Mouse (Mus musculus) MEL (cell line): Measurements from ENCODE around the gene Gtf2ird1.

Source experiments
- CTCF ChIP-seq, 3 experiments: IDR thresholded peaks in 2 of 3; conservative IDR thresholded peaks in 1 of 3; 2 replicates each; pipeline ENCODE4 v1.5.1; 2011 to 2012; ENCODE audit warnings: low read length in 3 of 3, low read depth in 2 of 3, mild to moderate bottlenecking in 2 of 3, improper control_type of control experiment in 1 of 3, inconsistent platforms in 1 of 3, mixed read lengths in 1 of 3, moderate library complexity in 1 of 3; ENCODE audit not compliant: control insufficient read depth in 1 of 3, insufficient read depth in 1 of 3, poor library complexity in 1 of 3, severe bottlenecking in 1 of 3
- GABPA ChIP-seq: IDR thresholded peaks from 2 replicates; pipeline ENCODE4 v1.6.1; 2012; ENCODE audit warnings: low read depth, mild to moderate bottlenecking, inconsistent platforms, low read length, improper control_type of control experiment, moderate library complexity
- HCFC1 ChIP-seq: IDR thresholded peaks from 2 replicates; pipeline ENCODE4 v1.6.1; 2012; ENCODE audit warnings: low read depth, mild to moderate bottlenecking, inconsistent platforms, low read length, improper control_type of control experiment, moderate library complexity
- MAZ ChIP-seq: IDR thresholded peaks from 2 replicates; pipeline ENCODE4 v1.6.1; 2012; ENCODE audit warnings: low read depth, mild to moderate bottlenecking, inconsistent platforms, low read length, improper control_type of control experiment
- POLR2A ChIP-seq, 2 experiments: IDR thresholded peaks; 2 replicates each; pipeline ENCODE4 v1.6.1; 2011 to 2012; ENCODE audit warnings: low read length in 2 of 2, mild to moderate bottlenecking in 2 of 2, control low read depth in 1 of 2, improper control_type of control experiment in 1 of 2, low read depth in 1 of 2, moderate library complexity in 1 of 2; ENCODE audit not compliant: control insufficient read depth in 1 of 2, insufficient read depth in 1 of 2, poor library complexity in 1 of 2
- RCOR1 ChIP-seq: IDR thresholded peaks from 2 replicates; pipeline ENCODE4 v1.6.1; 2012; ENCODE audit warnings: low read depth, mild to moderate bottlenecking, inconsistent platforms, low read length, improper control_type of control experiment
- SMC3 ChIP-seq: IDR thresholded peaks from 2 replicates; pipeline ENCODE4 v1.6.1; 2011; ENCODE audit warnings: low read depth, low read length, improper control_type of control experiment
- TBP ChIP-seq: IDR thresholded peaks from 2 replicates; pipeline ENCODE4 v1.8.0; 2011; ENCODE audit warnings: low read depth, low read length, improper control_type of control experiment
- TCF12 ChIP-seq: IDR thresholded peaks from 2 replicates; pipeline ENCODE4 v1.6.1; 2014; ENCODE audit warnings: low read depth, mild to moderate bottlenecking, inconsistent platforms, low read length, improper control_type of control experiment, moderate library complexity
- USF1 ChIP-seq: IDR thresholded peaks from 2 replicates; pipeline ENCODE4 v1.6.1; 2014; ENCODE audit warnings: low read depth, mild to moderate bottlenecking, inconsistent platforms, low read length, improper control_type of control experiment, moderate library complexity
- ZKSCAN1 ChIP-seq: IDR thresholded peaks from 2 replicates; pipeline ENCODE4 v1.6.1; 2012; ENCODE audit warnings: low read depth, mild to moderate bottlenecking, inconsistent platforms, low read length, improper control_type of control experiment, moderate library complexity

DNA sequence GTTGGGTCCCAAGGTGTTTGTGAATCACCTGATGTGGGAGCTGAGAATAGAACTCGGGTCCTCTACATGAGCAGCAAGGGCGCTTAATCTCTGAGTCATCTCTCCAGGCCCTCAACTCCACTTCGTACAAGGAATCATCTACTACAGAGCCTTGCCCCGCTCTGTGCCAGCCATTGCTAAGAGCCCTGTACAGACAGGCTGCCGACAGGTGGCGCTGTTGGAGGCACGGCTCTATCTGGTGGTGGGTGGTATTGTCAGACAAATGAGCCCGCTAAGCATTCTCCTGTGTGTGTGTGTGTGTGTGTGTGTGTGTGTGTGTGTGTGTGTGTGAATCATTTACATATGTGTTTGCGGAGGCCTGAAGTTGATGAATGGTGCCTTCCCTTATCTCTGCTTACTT is 111.1 kb downstream of the Gtf2ird1 start:
- TF ChIP-seq TBP (no peak), POLR2A (IDR thresholded peaks at IDR 0.05; ENCODE audit: control insufficient read depth in 1 of 2, insufficient read depth in 1 of 2, low read depth in 1 of 2, low read length in 2 of 2, poor library complexity in 1 of 2) (no peak), MAZ (no peak), CTCF (IDR thresholded peaks at IDR 0.05 in 2 of 3, conservative IDR thresholded peaks at IDR 0.05 in 1 of 3; ENCODE audit: control insufficient read depth in 1 of 3, insufficient read depth in 1 of 3, low read depth in 2 of 3, low read length in 3 of 3, poor library complexity in 1 of 3, severe bottlenecking in 1 of 3) (peak; percentile 17 to 55 (median 44); a peak in 5 of 6 replicates), RCOR1 (no peak), GABPA (no peak), HCFC1 (no peak), ZKSCAN1 (no peak), TCF12 (no peak), SMC3 (no peak), USF1 (no peak)
